Mouse (Mus musculus) macrophage (primary cell): ENCODE measurements around the gene Carmil2. TPM values are rescaled to one million over a fixed set of nuclear protein-coding genes. Genes with fewer than 3 reads are reported as not detected.

Experiments used
- H3K27ac ChIP-seq: fragments of 350-480 bp; formaldehyde crosslinking; 2 replicates; pipeline ENCODE4 v1.9.0; 2021
- H3K36me3 ChIP-seq: fragments of 350-480 bp; formaldehyde crosslinking; 2 replicates; pipeline ENCODE4 v1.9.0; 2021; ENCODE audit errors: inconsistent target
- H3K4me3 ChIP-seq: fragments of 350-480 bp; formaldehyde crosslinking; 2 replicates; pipeline ENCODE4 v1.9.0; 2021; ENCODE audit errors: inconsistent target
- H3K79me2 ChIP-seq: fragments of 350-480 bp; formaldehyde crosslinking; 2 replicates; pipeline ENCODE4 v1.9.0; 2021; ENCODE audit errors: inconsistent target
- WGBS: methylation state at CpG from one replicate; pipeline ENCODE4 v1.1.7; 2026; ENCODE audit warnings: inconsistent platforms; ENCODE audit not compliant: missing documents; 5-methylcytosine and 5-hydroxymethylcytosine counted together
- polyA plus RNA-seq: library from polyadenylated mRNA; stranded (reverse); fragments of 250-400 nt; gene quantifications from 3 replicates; pipeline ENCODE4 v1.2.4, GENCODE M21; 2018; ENCODE audit warnings: inconsistent platforms

Gene Carmil2
- polyA plus RNA-seq, 1 experiment from 2014 or later: not detected

- H3K79me2 ChIP-seq: no peaks in the 10 kb centered on the region
- no peak overlapping the region for H3K4me3 ChIP-seq
- no peak overlapping the region for H3K27ac ChIP-seq
- H3K36me3 ChIP-seq: no peaks in the 10 kb centered on the region
- WGBS: 94% methylated on average over 5 of the region's 5 CpGs
These were observed 39.7 kb downstream of the Carmil2 start for GRCm38 (mm10) chr8:105725726-105726125.

DNA sequence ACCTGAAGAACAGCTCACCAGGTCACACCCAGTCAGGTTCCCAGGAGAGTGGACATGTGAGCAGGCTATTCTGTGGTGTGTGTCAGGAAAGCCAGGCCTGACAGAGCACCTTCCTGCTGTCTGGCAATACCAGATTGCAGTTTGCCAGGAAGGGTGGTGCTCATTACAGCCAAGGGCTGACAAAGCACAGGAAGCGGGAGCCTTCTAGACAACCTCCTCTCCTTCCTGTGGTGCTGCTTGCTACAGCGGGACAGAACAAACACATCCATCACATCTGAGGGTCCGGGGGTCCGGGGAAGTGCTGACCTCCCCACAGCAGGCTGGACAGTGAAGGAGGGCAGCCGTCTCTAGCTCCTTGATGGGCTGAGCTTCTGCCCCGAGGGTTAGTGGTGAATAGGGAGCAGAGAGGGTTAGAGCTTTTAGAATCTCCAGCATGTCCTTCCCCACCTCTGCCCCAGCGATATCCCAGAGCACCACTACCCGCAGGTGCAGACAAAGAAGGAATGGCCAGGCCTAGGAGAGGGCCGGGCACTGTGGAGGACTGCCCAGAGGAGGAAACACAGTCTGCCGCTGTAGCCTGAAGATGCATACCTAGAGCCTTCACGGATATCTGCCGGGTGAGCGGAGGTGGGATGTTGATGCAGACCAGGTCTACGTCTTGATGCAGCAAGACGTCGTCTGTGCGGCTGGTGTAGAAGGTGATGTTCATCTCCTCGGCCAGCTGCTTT lies 41.5 kb downstream of the Carmil2 start:
- Histone ChIP-seq H3K27ac (no peak overlapping the region), H3K4me3 (no peak overlapping the region), H3K36me3 (no peaks in the 10 kb centered on the region), H3K79me2 (no peaks in the 10 kb centered on the region)
- 59% methylated on average over 18 of the region's 18 CpGs for WGBS

GRCm38 (mm10) chr8:105732186-105732585 lies 46.1 kb downstream of the Carmil2 start:
- Histone ChIP-seq H3K27ac (no peak overlapping the region), H3K79me2 (no peaks in the 10 kb centered on the region), H3K36me3 (no peaks in the 10 kb centered on the region), H3K4me3 (no peak overlapping the region)
- 94% methylated on average over 5 of the region's 5 CpGs for WGBS

GRCm38 (mm10) chr8:105739216-105739615 lies 53.1 kb downstream of the Carmil2 start:
- no peaks in the 10 kb centered on the region for H3K36me3 ChIP-seq
- H3K79me2 ChIP-seq: no peaks in the 10 kb centered on the region
- H3K4me3 ChIP-seq: no peak overlapping the region
- H3K27ac ChIP-seq: no peak overlapping the region
- WGBS: 99% methylated on average over 5 of the region's 5 CpGs

DNA sequence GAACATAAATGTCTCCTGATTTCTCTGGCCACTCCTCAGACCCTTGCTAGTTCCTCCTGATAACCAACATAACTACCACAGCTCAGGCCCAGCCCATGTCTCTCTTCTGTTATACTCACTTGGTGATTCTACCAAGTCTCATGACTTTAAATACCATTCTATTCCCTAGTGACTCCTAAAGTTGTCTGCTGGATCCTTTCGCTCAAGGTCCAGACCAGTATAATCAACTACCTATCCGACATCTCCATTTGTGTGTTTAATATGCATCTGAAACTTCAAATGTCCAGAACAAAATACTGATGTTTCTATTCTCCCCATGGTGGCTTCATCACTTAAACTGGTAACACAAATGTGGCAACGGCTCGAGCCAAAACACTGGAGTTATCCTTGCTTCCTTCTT lies 57.2 kb downstream of the Carmil2 start:
- H3K79me2 ChIP-seq: no peaks in the 10 kb centered on the region
- no peak overlapping the region for H3K4me3 ChIP-seq
- H3K36me3 ChIP-seq: no peaks in the 10 kb centered on the region
- WGBS: 98% methylated on average over 4 of the region's 4 CpGs
- H3K27ac ChIP-seq: no peak overlapping the region

Other genes starting within 250 kb of the Carmil2 start
- gene Tppp3, start 214.7 kb upstream of the Carmil2 start, polyA plus RNA-seq: 0.20 to 1.0 TPM (median 0.49 TPM) in 3 replicates
- gene Zdhhc1, start 189.4 kb upstream of the Carmil2 start, polyA plus RNA-seq: 6.8 to 10.0 TPM (median 7.3 TPM) in 3 replicates
- gene Hsd11b2, start 167.5 kb upstream of the Carmil2 start, polyA plus RNA-seq: not detected in 3 replicates
- 238 to 301 TPM (median 263 TPM) in 3 replicates for gene Atp6v0d1, start 120.2 kb upstream of the Carmil2 start, polyA plus RNA-seq
- 13.3 to 20.5 TPM (median 14.5 TPM) in 3 replicates for gene Ripor1, start 81.0 kb upstream of the Carmil2 start, polyA plus RNA-seq
- 38.0 to 50.3 TPM (median 38.3 TPM) in 3 replicates for gene Ctcf, start 49.7 kb upstream of the Carmil2 start, polyA plus RNA-seq
- gene Agrp, start 48.9 kb upstream of the Carmil2 start, polyA plus RNA-seq: not detected in 3 replicates
- gene Acd, start 14.8 kb downstream of the Carmil2 start, polyA plus RNA-seq: 14.9 to 20.7 TPM (median 19.5 TPM) in 3 replicates
- 2.9 to 8.1 TPM (median 6.1 TPM) in 3 replicates for gene Pard6a, start 14.9 kb downstream of the Carmil2 start, polyA plus RNA-seq
- not detected in 3 replicates for gene 4933405L10Rik, start 21.4 kb downstream of the Carmil2 start, polyA plus RNA-seq
- gene Enkd1, start 21.9 kb downstream of the Carmil2 start, polyA plus RNA-seq: 1.4 to 6.3 TPM (median 3.2 TPM) in 3 replicates
- gene Gfod2, start 72.4 kb downstream of the Carmil2 start, polyA plus RNA-seq: 0.26 to 0.85 TPM (median 0.67 TPM) in 3 replicates
- gene Ranbp10, start 141.1 kb downstream of the Carmil2 start, polyA plus RNA-seq: 16.5 to 33.9 TPM (median 23.7 TPM) in 3 replicates
- not detected in 3 replicates for gene Tsnaxip1, start 141.5 kb downstream of the Carmil2 start, polyA plus RNA-seq
- 7.2 to 13.3 TPM (median 8.2 TPM) in 3 replicates for gene Cenpt, start 167.0 kb downstream of the Carmil2 start, polyA plus RNA-seq
- gene Thap11, start 168.9 kb downstream of the Carmil2 start, polyA plus RNA-seq: 8.3 to 23.6 TPM (median 20.4 TPM) in 3 replicates
- 53.1 to 154 TPM (median 76.1 TPM) in 3 replicates for gene Nutf2, start 174.3 kb downstream of the Carmil2 start, polyA plus RNA-seq
- 12.6 to 19.5 TPM (median 14.6 TPM) in 3 replicates for gene Edc4, start 194.6 kb downstream of the Carmil2 start, polyA plus RNA-seq
- gene Nrn1l, start 207.3 kb downstream of the Carmil2 start, polyA plus RNA-seq: not detected in 3 replicates
- gene Pskh1, start 214.2 kb downstream of the Carmil2 start, polyA plus RNA-seq: 16.3 to 17.5 TPM (median 16.4 TPM) in 3 replicates
- not detected in 3 replicates for gene Ctrl, start 247.6 kb downstream of the Carmil2 start, polyA plus RNA-seq